Mouse (Mus musculus): ENCODE data around the gene March10.

GRCm38 (mm10) chr11:105495591-105496270 is 39.2 kb upstream of the March10 start:
- TF ChIP-seq CTCF (IDR thresholded peaks at IDR 0.05) (no peak), POLR2A (IDR thresholded peaks at IDR 0.05; ENCODE audit: insufficient read depth, low read depth, low read length) (no peak)
